Mouse (Mus musculus) gastrocnemius, postnatal 25 days (tissue): ENCODE measurements around the gene St6galnac6. TPM values are rescaled to one million over a fixed set of nuclear protein-coding genes. Genes with fewer than 3 reads are reported as not detected.

Experiments
- DNase-seq: peaks from one replicate; pipeline ENCODE4 v3.0.0; 2022
- long read RNA-seq, 2 experiments: library from polyadenylated mRNA; stranded (forward); transcript quantifications; one replicate each; pipeline ENCODE4 v2.0.0; 2021
- total RNA-seq, 2 experiments: library from RNA; stranded (reverse); gene quantifications; 1 replicate in 1 of 2; 2 replicates in 1 of 2; pipeline ENCODE4 v1.2.3; 2021

St6galnac6 gene
- total RNA-seq = 10 to 100 TPM; 37.3 to 42.6 TPM
- long read RNA-seq, experiment 1, partial matches to known transcripts = 2 of 8 reads
- long read RNA-seq, experiment 1, other reads (novel, unspliced or antisense) = 4 of 8 reads
- long read RNA-seq, experiment 2, transcript St6galnac6-203 (7 exons, 2,394 nt) = major isoform, 5 of 11 reads
- long read RNA-seq, experiment 2, partial matches to known transcripts = 2 of 11 reads
- long read RNA-seq, experiment 2, other reads (novel, unspliced or antisense) = 2 of 11 reads

DNA sequence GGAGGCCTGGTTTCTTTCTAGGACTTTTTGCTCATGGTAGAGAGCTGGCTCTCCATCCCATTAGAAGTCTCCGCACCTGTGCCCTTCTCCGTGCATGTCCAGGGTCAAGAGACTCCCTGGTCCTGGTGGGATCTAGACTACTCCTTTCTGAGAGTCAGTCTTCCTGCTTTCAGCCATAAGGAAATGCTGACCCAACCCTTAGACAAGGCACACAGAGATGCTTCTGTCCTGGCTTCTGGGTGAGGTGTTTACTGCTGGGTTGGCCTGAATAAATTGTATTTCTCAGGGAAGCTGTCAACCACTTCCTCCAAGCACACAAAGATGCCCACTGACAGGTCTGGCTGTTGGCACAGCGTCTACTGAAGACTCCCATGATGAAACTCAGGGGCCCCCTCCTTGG is at the start of gene St6galnac6:
St6galnac6 (plus strand) TSS at position 301 of the 400 bp plus-strand sequence.
- no peak for DNase-seq

DNA sequence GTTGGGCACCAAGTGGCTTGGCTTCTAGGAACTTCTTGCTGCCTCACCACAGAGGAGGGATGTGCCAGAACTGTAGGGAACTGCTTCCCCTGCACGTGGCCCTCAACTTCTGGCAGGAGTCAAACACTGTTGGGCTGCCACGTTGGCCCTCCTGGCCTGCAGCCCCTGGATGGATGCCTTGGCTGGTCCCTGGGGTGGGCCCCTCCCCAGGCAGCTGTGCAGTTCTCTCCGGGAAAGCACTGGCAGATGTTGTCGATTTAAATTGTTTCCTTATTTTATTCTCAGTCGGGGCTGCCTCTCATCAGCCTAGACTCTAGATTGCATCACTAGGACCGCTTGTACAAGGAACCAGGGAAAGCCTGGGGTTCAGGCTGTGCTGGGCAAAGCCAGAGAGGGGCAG is 49.7 kb upstream of the St6galnac6 start:
- DNase-seq = peak; percentile 93

DNA sequence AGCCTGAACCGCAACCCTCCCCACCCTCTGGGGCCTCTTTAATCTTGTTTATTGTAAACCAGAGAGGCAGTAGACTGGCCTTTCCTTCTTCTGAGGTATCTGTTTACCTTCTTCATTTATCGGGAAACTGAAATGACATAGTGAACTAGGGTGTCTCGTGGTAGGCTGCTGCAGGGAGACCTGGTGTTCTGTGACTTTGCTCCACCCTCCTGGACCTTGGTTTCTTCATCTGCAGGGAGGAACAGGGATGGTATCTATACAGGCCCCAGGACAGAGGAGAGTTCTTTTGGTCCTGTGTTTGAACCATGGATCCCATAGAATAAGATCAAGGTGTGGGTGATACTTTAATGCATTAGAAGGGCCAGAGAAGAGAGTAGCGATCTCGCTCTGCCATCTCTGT is 48.3 kb upstream of the St6galnac6 start:
- DNase-seq = no peak

DNA sequence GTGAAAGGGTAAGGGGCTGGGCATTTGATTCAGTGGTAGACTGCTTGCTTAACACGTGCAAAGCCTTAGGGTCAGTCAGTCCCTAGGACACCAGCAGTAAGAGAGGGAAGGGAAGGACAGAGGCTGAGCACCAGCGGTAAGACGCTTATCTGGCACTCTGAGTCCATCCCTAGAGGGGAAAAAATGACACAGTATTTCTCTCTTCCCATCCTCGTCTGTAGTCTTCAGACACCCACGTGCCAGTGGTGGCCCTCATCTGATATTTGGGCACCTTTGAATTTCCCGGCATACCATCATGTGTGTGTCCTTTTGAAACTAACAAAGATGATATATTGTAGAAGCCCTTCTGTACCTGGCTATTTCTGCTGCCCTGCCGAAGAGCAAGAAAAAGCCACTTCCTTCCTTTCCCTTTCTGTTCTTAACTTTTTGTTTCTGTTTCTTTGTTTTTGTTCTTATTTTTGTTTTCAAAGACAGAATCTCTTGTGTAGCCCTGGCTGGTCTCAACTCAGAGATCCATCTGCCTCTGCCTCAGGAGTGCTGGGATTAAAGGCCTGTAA is 45.8 kb upstream of the St6galnac6 start:
- no peak for DNase-seq

DNA sequence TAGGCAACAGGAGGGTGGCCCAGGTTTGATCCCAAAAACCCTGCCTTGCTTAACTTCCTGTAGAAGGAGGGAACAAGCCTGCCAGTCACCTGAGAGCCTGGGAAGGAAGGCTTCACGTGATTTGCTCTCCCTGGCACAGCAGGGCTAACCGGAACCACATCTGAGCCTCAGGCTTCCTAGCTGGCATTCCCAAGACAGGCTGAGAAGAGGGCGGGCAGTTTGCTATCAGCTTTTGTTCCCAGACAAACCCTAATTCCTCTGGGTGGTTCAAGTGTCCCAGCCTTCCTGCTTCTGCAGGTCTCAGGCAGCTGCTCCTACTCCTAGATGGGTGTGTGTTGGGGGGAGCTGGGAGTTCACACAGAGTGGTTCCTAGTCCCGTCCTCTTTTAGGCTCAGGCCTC is 44.0 kb upstream of the St6galnac6 start:
- DNase-seq = no peak

DNA sequence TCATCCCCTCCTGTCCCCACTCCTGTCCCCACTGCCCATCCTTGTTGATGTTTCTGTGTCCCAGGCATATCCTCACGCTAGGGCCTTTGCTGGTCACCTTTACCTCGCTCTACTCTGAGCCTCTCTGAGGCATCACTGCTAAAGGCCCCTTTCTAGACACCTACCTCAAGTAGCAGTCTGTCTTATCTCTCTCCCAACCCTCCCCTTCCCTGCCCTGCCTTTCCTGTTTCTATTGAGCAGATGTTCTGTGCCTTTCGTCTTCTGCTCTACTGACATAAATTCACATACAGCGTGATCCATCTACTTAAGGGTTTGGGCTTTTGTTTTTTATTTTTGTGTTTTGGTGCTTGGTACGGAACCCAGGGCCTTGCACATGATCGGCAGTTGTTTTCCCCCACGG is 43.5 kb upstream of the St6galnac6 start:
- DNase-seq = no peak

DNA sequence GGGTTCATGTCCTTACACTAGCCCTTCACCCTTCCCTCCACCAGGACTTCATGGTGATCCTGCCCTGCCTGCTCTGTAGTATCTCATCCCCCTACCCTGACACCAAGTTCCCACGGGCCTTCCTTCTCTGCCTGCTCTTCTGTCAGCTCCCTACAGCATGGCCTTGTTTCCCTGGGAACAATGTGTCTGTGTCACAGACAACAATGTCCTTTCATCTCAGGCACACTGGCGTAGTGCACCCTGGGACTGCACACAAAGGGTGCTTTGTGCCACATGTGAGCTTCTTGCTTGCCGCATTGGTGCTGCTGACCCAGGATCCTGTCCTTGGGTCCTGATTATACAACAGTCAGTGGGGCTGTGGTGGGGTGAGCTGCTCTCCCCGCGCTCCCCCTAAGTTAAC is 39.9 kb upstream of the St6galnac6 start:
- no peak for DNase-seq

DNA sequence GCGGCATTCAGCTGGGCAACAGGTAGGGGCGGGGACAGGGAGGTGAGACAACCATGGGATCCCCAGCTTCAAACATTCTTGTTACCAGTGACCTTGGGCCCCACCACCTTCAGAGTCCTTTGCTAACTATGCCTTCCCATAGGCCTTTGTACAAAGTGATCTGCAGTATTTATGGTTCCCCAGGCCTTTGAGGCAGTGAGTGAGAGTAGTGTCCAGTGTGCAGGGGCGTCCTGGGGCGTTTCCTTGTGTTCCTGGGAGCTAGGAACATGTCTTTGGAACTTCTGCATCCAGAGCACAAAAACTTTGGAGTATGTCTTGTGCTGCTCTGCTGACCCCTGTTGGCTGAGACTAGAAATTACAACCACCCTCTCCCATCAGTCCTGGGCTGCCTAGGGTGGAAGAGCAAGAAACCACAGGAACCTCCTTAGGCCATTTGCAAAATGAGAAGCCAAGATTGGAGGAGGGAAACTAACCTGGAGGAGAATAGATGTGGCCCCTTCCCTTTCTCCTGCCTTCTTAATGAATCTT is 32.9 kb upstream of the St6galnac6 start:
- DNase-seq = peak; percentile 54

DNA sequence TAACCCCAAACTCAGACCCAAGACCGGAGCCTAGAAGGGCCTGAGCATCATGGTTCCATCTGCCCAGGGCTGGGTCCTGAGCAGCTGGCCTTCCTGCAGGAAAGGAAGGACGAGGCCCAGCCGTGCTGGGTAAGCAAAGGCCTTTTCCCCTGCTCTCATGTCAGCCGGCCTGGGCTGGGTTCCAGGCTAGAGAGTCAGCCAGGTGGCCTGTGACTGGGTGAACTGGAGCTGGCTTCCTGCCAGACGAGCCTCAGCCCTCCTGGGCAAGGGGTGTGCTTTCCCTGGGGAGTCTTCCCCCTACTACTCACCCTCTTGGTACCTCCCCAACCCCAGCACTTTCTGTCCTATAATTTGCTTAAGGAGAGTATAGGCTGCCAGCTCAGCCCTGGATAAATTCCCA is 31.4 kb upstream of the St6galnac6 start:
- peak; percentile 52 for DNase-seq

DNA sequence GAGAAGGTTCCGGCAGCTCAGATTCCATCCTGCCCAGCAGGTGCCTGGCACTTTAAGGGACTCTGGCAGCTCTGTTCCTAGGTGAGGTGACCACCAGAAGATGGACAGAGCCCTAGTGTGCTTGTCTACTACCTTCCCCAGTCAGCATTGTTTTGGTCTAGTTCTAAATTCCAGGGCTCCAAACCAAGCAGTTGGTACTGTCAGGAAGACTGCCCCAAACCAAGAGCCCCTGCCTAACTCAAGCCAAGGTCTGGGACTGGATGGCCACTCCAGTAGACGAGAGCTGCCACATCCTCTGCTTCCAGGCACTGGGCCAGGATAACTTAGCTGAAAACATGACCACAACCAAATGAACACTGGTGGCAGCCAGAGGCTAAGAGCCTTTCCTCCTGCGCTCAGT is 30.6 kb upstream of the St6galnac6 start:
- DNase-seq = no peak

DNA sequence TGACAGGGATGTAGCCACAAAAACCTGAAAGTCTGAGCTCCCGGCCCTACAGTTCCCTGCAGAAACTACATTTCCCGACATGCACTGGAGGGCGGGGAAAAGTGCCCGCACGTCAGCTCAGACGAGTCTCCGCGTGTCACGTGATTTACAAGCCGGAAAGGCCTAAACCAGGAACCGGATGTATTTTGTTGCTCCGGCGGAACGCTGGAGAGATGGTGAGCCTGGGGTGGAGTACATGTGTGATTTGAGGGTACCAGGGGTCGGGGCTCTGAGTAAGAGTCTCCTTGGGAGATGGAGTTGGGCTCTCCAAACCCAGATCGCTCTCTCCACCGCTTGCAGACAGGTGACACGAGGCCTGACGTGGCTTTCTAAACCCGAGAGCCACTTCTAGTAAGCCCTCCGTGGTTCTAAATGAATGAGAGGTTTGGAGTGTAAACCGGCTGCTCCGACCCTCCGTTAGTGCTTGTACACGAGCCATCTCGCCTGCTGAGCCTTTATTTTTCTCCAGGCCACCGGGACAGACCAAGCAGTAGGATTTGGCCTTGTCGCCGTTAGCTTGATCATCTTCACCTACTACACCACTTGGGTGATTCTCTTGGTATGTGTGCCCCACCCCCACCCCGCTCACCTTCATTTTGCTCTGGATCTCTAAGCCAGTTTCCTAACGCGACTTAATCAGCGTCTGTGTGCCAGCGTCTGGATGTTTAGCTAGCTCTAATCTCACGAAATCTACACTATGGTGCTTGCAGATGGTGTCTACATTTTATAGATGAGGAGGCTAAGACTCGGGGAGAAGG is 28.6 kb upstream of the St6galnac6 start, which contains the start of gene Dpm2:
Dpm2 (plus strand) TSS at position 161 of the 797 bp plus-strand sequence.
- peak; percentile 89 for DNase-seq

DNA sequence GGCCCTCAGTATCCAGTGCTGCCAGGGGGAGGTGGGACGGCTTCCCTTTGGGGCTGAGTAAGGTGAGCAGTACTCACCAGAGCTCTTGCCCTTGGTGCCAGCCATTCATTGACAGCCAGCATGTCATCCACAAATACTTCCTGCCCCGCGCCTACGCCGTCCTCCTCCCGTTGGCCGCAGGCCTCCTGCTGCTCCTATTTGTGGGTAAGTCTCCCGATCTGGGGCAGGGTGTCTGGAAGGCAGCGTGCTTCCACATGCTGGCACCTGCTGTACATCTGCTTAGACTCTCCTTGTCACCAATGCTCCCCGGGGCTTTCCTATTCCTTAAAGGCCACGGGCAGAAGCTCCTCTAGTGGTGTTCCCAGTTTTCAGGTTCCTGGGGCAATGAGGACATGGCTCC is 27.3 kb upstream of the St6galnac6 start:
- no peak for DNase-seq

DNA sequence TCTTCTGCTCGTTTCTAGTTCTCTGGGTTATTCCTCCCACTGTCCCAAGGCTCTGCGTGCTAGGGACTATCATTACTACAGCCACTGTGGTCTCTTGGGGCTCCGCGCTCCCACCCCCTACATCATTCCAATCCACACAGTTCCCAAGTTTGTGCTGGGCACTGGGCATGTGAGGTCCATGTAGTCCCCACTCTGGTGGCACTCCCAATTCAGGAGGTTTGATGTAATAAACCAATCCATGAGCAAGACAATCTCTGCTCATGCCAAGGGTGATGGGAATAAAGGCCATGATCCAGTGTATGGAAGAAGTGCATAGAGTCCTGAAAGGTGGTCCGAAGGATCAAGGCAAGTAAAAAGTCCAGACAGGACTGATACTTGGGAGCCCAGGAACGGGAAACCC is 25.0 kb upstream of the St6galnac6 start, which contains the start of gene Pip5kl1:
Pip5kl1 (plus strand) TSS at position 301 of the 400 bp plus-strand sequence.
- no peak for DNase-seq

DNA sequence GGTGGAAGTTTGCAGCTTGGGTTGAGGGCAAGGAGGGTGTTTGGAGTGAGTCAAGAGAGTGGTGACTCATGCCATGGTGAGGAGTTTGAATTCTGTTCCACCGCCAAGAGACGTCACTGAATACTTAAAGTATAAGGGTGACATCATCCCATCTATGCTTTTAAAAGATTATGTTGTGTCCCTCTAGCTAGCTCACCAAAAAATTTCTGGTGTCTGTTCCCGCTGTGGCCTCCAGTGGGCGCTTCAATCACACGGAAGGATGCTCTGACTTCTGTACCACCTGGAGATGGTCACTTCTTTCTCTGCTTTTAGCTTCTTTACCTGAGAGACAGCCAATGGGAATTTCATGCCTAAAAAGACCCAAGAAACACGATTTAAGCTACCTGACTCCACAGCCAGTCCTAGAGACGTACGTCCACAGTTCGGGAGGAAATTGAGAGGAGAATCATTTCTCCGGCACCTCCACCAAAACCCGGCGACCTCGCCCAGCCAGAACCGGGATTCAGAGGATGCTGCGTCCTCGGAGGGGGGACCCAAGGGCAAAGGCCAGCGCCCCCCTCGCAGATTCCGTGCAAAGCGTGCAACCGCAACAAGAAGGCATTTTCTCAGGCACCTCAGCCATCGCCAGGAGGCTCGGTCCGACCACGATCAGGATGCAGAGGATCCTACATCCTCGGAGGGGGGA is 24.5 kb upstream of the St6galnac6 start:
- no peak for DNase-seq

DNA sequence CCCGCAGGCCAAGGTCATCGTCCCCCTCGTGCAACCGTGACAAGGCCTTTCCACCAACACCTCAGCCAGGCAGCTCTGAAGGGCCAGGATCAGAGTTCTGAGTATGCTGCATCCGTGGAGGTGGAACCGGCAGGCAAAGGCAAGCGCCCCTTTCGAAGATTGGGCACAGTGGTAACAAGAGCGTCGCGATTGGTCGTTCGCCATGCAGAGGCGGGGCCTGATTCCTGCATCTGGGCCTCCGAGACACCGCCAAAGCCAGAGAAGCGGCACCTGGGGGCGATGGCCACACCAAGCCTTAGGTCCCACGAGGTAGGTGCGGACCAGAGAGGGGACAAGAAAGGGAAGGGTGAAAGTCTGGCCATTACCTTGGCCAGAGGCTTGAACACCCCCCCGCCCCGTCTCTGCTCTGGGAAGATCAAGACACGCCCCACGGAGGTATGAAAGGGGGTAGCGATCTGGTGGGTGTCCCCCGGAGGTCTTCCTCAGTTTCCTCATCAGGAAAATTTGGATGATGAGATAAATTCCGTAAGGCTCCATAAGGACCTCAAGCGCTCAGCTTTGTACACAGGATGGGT is 23.8 kb upstream of the St6galnac6 start, which contains the start of gene 9430097D07Rik:
9430097D07Rik (minus strand) TSS at position 99 of the 575 bp plus-strand sequence.
- no peak for DNase-seq

DNA sequence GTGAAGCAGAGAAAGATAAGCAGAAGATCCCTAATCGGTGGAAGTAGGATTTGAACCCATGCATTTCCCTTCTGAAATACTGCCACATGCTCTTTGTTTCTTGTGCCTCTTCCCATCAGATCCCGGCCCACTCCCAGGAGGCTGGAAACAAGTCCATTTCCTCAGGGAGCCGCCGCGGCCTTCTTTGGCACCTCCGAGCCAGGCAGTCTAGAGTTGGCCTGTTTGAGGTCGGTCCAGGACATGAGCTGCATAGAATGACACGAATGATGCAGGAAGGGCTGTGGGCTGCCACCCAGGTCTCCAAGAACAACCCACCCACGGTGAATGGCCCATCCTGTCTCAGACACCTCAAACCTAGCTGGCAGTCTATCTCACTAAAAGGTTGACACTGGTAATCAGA is 23.0 kb upstream of the St6galnac6 start:
- no peak for DNase-seq

DNA sequence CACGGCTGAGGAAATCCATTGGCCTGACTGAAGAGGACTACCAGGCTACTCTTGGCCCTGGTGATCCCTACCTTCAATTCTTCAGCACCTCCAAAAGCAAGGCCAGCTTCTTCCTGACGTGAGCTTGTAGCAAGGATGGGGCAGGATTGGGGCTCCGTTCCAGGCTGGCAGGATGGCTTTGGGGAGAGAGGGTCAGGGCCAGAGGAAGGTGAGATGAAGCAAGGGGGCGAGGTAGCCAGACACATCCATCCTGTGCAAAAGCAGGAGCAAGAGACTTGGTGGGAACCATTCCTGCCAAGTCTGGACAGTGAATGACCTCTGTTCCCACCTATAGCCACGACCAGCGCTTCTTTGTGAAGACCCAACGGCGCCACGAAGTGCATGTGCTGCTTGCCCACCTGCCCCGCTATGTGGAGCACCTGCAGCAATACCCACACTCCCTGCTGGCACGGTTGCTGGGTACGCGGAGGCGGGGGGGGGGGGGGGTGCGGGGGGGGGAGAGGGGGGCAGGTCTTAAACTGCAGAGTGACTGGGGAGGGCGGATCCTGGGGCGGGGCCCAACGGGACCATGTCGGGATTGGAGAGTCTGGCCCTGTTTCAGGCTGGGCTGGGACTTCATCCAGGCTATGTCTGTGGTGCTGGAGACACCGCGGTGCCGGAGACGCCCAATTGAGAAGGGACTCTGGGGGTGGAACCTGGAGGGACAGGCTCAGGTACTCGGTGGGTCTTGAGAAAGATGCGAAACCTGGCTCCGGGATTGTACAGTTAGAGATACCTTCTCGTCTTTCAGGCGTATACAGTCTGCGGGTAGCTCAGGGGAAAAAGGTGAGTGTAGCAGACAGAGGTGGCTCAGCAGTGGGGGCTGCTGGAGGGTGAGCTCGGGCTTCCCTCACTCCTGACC is 21.1 kb upstream of the St6galnac6 start:
- DNase-seq = no peak

DNA sequence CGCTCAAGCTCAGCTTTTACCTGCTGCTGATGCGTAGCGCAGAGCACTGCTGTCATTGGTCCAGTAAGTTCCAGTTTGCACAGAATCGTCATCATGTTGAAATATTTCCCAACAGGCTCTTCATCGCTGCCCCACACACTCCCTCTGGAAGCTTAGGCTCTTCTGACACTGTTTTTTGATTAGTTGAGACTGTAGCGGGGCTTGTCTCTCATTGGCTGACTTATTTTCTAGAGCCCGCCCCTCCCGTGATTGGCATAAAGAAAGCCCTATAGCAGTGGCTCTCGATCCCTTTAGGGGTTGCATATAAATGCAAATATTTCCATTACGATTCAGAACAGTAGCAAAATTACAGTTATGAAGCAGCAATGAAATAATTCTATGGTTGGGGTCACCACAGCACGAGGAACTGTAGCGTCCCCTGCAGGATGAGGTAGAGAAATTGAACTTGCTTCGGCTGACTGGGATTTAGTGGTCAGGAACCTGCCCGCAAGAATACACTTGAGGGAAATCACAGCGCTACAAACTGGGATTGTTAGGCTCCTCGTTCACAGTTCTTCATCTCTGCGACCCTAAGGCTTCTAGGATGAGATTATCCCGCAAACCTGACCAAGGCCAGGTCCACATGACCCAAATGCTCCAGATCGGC is 17.9 kb upstream of the St6galnac6 start:
- DNase-seq = no peak

DNA sequence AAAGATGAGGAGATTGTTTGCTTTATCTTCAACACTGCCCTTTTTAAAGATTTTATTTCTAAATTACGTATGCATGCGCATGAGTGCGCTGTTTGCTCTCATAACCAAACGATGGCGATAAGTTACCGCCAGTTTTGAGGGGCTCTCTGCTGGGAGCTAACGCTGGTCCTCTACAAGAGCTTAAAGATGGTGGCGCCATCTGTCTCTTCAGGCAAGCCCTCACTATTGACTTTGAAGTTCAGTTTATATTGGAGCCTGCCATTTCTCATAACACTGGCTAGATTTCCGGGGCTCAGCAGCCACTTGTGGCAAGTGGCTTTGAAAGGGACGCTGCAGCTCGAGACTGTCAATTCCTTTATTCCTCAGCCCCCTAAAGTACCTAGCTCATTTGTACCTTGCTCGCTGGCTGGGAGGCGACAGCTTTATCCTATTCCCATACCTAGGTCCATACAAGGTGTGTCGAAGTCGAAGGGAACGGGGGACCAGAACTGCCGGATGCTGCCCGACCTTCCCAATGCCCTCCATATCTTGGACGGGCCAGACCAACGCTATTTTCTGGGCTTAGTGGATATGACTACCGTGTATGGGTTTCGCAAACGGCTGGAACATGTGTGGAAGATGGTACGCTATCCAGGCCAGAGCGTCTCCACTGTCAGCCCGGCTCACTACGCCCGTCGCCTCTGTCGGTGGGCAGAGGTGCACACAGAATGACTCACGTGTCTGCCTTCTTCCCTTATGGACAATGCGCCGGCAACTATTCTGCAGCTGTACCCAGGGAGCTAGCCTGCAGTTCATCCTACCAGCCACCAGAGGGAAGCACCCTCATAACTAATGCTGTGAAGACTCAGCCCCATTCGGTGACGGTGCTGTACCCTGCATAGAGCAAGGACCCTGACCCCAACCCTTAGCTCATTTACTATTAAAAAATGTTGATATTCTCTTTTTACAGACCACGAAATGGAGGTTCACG is 16.4 kb upstream of the St6galnac6 start:
- peak; percentile 61 for DNase-seq
